Mouse (Mus musculus) frontal cortex, adult (tissue): ENCODE measurements around the gene Dusp13.

Experiments
- ATAC-seq: cut with Nextera tagmentation; 2 replicates; pipeline ENCODE4 v1.9.2; 2017; ENCODE audit warnings: mild to moderate bottlenecking, moderate library complexity, mixed read lengths; ENCODE audit not compliant: low TSS enrichment

Gene Dusp13

DNA sequence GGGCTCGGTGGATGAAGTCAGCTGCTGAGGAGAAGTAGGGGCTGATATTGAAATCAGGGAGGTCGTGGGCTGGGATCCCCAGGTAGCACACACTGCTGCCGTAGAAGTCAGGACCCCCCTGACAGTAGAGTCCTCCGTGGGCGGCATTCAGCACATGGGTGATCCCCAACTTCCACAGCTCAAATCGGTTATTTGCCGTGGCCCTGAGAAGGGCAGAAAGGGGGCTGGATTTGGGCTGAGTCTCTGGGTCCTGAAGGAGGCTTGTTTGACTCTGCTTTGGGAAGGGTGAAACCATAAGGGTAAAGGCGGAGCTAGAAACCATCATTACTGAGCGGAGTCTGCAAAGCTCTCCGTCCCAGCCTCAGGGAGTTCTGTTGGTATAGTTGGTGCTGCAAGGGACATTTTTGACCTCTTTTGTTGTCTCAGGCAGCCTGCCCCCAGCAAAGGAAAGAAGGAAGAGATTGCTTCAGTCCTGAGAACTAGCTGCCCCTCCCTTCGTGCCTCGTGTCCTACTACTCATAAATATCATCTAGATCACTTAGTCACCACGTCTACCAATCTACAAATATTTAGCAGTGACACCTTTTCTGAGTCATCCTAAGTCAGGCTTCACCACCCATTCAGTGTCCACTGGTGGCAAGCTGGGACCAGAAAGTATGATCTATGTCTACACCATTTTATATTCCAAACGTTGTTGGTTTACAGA lies 3.4 kb downstream of the Dusp13 start:
- no peak for ATAC-seq

DNA sequence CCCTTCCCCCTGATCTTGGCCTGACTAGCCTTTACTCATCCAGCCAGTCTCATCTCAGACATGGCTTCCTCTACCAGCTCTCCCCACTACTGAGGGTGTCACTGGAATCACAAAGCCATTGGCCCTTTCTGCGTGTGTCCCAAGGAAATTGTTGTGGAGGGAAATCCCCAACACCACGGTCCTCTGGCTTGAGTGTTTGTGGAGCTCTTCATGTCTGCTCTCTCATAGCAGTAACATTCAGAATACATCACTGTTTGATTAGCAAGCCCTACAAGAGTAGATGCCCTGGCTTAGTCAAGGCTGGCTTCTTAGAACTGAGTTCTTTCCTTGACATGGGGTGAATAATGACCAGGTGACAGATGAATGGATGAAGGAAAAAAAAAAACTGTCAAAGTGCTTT lies 4.1 kb downstream of the Dusp13 start:
- no peak for ATAC-seq

DNA sequence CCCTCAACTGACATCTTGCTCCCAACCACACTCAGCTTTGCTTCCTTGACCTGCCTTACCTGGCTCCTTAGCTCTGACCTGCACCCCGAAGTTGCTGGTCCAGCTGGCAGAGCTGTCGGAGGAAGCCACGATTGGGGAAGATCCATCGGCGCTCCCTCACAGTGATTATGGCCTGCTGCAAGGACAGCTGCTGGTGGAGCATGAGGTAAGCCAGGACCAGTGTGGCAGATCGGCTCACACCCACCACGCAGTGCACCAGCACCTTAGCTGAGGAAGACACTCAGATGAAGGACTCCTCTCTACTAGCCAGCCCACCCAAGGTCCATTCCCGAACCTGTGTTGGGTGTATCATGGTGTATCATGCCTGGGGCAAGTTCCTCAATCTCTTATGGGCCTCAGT lies 4.7 kb downstream of the Dusp13 start:
- ATAC-seq, result no peak

GRCm38 (mm10) chr14:21745149-21745548 lies 5.8 kb downstream of the Dusp13 start:
- ATAC-seq, result no peak

GRCm38 (mm10) chr14:21744169-21744568 lies 6.8 kb downstream of the Dusp13 start:
- ATAC-seq, result no peak

DNA sequence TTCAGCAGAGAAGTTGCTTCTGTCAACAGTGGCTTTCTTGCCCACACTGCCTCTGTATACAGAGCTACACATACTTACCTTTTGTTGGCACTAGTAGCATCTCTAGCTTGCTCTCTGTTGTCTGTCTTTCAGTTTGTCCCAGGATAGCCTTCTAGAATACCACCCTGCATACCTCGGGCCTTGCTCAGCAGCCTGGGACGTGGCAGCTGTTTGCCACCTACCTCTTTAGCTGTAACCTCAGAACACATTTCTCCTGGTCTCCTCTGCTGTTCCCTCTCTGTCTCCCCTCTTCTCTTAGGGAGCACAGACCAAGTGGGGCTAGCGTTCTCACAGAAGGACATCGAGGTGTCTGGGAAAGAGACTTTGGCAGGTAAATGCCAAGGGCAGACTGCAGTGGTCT lies 8.5 kb downstream of the Dusp13 start:
- no peak for ATAC-seq

GRCm38 (mm10) chr14:21741786-21742185 lies 9.2 kb downstream of the Dusp13 start:
- peak; percentile 87 for ATAC-seq

DNA sequence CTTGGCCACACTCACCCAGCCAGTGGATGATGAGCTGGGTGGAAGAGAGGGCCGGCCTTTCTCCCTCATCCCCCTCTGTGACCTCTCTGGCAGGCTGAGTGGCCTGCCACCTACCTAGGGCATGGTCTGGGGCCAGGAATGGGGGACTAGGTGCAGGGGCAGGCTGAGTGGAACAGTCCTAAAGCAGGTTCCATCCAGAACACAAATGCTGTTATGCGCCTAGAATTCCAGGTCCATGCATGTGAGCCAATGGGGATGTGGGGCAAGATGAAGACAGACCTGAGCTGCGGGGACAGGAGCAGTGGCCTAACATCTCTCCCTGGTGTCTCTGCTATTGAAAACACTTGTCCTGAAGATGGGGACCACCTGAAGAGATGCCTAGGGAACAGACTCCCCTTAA lies 9.7 kb downstream of the Dusp13 start:
- 0 out of 2 replicates have a peak, but pooled peaks have one; percentile 3 for ATAC-seq

- no peak for ATAC-seq
Observed at GRCm38 (mm10) chr14:21740345-21740744, 10.6 kb downstream of the Dusp13 start.

DNA sequence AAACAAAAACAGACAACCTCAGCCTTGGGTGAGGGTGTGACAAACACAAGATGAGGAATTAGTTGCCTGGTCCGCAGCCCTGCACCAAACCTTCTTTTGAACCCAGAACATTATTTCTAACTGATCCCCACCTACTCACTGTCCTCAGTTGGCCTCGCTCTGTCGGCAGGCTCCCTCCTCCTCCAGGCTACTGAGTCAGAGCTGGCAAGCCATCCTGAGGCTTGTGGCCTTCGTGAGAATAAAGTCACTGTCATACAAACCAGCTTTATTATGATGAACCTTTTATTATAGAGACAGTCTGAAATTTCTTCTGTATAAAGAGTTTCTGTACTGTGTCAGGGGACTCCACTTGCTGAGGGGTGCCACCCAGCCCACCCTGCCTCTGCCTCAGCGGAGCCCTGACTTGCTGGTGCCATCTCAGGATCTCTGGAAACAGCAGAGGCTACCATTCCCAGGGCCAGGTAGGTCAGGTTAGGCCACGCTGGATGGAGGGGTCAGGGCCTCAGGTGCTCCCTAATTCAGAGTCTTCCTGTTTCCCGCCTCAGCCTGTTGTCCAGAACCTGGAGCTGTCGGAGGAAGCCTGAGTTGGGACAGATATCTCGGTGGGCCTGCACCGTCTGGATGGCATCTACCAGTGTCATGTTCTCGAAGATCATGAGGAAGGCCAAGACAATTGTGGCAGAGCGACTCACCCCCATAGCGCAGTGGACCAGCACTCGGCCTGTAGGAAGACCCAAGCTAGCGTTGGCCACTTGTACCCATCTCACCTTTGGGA lies 17.7 kb downstream of the Dusp13 start:
- peak; percentile 59; the same call in 1 of the 2 replicates for ATAC-seq

DNA sequence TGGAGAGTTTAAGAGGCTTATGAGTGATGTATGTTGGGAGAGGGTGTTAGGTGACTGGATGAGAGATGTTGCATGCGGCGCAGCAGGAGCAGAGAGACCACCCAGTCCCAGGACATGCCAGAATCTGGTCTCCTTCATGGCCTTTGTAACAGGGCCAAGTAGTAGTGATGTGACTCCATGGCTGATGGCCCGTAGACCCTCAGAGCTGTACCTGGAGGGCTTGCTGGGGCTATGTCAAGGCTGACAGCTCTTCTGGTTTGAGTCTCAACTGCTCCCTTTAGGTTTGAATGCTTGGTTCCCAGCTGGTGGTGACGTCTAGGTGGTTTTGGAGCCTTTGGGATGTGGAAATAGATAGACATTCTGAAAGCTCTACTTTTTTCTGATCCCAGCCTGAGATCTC lies 21.0 kb downstream of the Dusp13 start:
- no peak for ATAC-seq

GRCm38 (mm10) chr14:21729031-21729732 lies 21.8 kb downstream of the Dusp13 start:
- ATAC-seq, result peak; percentile 92

GRCm38 (mm10) chr14:21722021-21722698 lies 28.8 kb downstream of the Dusp13 start:
- no peak for ATAC-seq

- ATAC-seq, result no peak
Observed at GRCm38 (mm10) chr14:21720430-21721205, 30.4 kb downstream of the Dusp13 start.

DNA sequence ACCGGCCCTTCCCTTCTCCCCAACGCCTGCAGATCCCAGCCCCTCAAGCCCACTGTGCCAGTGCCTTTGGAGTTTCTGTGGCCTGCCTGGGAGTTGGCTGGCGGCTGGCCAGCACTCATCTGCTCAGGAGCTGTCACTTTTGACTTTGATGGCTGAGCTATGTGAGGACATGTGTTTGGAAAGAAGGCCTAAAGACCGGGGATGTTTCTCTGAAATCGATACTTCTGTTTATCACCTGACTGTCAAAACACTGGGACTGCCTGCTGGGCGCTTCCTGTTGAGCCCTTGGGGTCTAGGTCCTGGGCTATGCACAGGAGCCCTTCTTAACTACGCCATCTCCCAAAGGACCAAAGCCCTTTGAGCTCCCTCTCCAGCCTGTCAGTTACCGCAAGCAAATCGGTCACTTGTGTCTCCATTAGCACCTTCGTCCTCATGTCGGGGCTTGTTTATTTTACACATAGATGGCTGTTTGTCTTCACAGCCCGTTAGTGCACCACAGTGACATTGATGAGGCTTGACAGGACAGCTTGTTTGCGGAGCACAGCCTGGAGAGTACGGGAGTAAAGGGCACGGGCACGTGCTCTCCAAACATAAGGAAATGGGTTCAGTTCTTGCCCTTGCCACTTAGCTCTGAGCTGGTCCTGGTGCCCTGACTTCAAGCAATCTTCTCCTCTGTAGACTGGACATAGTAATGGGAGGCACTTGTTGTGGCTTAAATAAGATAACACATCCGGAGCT lies 31.2 kb downstream of the Dusp13 start:
- no peak for ATAC-seq

- no peak for ATAC-seq
Observed at GRCm38 (mm10) chr14:21714486-21714885, 36.5 kb downstream of the Dusp13 start, which contains the start of gene Dupd1. Dupd1 (minus strand) TSS chr14:21714576.

DNA sequence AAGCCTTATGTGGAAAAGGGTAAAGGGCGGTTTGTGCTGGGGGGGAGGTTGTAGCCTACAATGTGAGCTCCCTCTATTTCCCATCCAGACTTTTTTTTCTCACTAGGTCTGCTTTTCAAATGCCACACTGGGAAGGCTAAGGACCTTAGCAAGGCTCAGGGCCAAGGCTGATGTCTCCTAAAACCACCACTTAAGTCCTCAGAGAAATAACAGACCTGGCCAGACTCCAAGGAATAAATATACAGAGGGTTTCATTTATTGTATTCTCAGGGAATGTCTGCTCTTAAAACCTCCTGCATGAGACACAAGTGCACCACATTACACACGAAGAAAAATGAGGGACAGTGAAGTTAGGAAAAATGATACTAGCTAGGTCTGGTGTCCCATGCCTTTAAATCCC lies 39.8 kb downstream of the Dusp13 start:
- ATAC-seq, result no peak

DNA sequence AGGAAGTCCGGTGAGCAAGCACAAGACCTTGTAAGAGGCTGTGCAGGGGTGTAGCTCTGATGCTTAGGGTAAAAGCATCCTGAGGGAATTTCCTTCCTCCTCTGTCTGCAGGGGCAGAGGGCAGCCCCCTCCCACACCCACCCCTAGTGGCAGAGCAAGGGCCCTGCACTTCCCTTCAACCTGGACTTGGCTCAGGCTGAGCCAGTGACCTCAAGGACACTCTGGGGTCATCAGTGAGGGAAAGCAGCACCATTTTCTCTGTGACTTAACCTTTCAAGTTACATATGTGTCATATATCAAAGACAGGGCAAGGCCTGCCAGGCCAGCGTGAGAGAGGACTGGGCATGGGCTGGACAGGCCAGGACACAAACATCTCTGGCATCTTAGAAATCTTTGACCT lies 41.4 kb downstream of the Dusp13 start:
- no peak for ATAC-seq

- peak; percentile 64 for ATAC-seq
Observed at GRCm38 (mm10) chr14:21706759-21707571, 44.0 kb downstream of the Dusp13 start.

DNA sequence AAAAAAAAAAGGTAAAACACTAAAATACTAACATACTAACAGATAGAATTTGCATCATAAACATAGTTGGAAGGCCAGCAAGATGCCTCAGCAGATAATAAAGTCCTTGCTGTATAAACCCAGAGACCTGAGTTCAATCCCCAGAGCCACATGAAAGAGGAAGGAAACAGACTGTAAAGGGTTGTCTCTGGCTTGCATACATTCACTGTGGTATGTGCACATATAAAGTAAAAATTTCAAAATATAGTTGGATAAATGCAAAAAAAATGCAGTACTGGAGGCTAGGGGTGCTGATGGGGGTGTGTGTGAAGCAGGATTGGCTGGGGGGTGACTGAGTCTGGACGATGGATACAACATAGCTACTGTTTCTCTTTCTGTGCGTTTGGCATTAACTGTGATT lies 45.5 kb downstream of the Dusp13 start:
- ATAC-seq, result no peak
